Mouse (Mus musculus) urinary bladder, postnatal 25 days (tissue): ENCODE data around the gene Spag9.

Experiments used
- DNase-seq: peaks from one replicate; pipeline ENCODE4 v3.0.0; 2022; ENCODE audit warnings: low spot score

Gene Spag9

GRCm38 (mm10) chr11:94054176-94054575, 58.3 kb downstream of the Spag9 start:
- DNase-seq, result no peak

GRCm38 (mm10) chr11:94054901-94055300, 59.0 kb downstream of the Spag9 start:
- DNase-seq, result no peak

DNA sequence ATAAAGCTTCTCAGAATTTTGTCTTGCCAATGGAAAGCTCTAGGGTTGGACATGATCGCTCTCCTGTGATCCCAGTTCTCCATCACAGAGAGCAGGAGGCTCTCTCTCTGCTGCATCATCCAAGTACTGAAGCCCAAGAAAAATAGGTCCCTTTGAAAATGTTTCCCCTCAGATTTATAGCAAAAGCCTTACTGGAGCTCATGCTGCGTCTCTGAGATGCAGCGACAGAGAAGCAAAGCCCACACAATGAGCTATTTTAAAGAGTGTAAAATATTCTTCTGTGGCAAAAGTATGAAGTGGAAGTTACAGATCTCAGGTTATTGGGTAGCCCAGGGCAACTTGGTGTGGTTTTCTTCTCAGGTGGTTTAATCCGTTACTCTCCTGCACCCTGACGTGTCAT, 68.0 kb downstream of the Spag9 start:
- DNase-seq, result no peak

- no peak for DNase-seq
Measured at GRCm38 (mm10) chr11:94070455-94070854, 74.6 kb downstream of the Spag9 start.

DNA sequence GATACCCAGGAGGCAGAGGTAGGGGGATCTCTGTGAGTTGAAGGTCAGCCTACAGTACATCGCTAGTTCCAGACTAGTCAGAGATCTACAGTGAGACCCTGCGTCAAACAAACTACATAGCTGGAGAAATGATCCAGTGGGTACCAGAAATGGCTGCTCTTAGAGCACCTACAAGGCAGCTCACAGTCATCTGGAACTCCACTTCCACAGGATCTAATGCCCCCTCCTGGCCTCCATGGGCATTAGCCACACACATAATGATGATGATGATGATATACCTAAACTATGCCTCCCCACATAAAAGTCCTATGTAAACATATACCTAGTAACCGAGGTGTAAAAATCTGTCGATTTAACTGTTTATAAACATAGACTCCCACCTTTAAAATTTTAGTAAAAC, 77.4 kb downstream of the Spag9 start:
- no peak for DNase-seq

DNA sequence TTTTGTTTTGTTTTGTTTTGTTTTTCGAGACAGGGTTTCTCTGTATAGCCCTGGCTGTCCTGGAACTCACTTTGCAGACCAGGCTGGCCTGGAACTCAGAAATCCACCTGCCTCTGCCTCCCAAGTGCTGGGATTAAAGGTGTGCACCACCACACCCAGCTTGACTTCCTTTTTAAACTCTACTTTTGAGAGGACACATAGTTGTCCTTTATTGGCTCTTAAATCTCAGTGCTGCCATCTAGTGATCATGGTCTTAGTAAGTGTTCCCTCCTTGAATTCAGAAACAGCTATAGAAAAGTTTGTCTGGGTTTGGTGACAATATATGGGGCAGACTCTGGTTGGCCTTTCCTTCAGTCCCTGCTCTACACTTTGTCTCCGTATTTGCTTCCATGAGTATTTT, 91.1 kb downstream of the Spag9 start:
- peak; percentile 9 for DNase-seq

GRCm38 (mm10) chr11:94090496-94090895, 94.6 kb downstream of the Spag9 start:
- no peak for DNase-seq

DNA sequence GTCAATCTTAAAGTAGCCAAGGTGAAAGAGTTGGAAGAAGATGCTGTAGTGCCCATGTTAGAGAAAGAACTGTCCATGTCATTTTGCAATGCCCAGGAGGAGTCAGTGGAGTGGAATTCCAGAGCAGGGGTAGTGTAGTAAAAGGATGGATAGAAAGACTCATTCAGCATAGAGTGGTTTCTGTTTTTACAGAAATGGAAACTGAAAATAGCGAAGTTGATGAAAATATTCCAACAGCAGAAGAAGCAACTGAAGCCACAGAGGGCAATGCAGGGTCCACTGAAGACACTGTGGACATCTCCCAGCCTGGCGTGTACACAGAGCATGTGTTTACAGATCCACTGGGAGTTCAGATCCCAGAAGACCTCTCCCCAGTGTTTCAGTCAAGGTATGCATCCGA, 101.6 kb downstream of the Spag9 start:
- no peak for DNase-seq

DNA sequence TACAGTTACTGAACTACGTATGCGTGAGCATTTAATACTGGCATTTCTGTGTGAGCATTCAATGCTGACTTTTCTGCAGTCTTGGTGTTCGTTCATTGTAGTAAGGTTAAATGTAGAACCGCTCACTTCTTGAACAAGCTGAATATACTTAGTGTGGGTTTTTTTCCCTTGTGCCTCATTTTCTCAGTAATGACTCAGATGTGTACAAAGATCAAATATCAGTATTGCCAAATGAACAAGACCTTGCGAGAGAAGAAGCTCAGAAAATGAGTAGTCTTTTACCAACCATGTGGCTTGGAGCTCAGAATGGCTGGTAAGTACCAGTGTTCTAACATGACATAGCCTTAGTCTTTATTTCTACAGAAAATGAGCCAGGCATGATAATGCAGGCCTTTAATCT, 102.9 kb downstream of the Spag9 start:
- DNase-seq, result no peak

DNA sequence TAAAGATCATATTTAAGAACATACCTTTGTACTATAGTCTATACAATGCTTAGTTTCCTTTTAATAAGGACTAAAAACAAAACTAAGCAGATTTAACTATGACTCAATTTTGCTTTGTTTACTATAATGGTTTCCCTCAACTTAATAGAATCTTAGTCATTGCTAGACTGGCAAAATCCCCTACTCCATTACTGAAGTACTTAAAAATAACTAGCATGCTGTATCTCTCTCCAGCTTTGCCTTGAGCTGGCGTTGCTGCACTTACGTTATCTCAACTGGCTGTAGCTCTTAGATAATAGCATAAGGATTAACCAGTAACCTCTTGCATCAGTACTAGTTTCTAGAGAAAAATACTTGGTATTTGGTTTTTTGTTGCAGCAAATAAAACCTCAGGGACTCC, 117.9 kb downstream of the Spag9 start:
- no peak for DNase-seq

- DNase-seq, result no peak
Measured at GRCm38 (mm10) chr11:94115408-94115807, 119.5 kb downstream of the Spag9 start.

DNA sequence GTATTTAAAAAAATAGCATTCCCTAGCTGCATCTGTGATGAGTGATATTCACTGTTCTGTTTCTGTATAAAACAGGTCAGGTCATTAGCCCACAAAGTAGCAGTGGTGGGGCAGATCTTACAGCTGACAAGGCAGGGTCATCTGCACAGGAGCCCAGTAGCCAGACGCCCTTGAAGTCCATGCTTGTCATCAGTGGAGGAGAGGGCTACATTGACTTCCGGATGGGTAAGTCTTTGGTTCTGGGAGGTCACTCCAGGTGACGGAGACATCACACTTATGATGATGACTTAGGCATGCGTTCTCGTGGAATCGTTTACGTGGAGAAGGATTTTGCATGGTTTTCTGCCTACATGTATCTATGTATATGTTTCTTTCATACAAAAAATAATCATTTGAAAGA, 120.8 kb downstream of the Spag9 start:
- DNase-seq, result no peak

GRCm38 (mm10) chr11:94117836-94118235, 121.9 kb downstream of the Spag9 start:
- no peak for DNase-seq

DNA sequence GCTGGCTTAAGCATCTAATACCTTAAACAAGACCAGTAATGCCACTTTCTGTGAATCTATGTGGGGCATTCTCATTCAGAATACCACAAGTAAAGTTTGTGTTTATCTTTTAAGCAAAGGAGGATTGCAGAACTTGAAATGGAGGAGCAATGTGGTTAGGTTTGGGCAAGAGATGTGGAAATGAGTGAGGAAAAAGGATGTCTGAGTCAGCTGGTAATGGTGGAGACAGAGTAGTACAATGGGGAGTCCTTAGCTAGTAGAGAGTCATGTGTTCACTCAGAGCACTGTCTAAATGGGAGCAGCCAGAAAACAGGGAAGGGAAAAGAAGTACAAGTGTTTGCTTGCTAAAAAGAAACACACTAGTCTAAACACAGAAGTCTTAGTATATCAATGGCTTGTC, 122.7 kb downstream of the Spag9 start:
- DNase-seq, result no peak

GRCm38 (mm10) chr11:94120690-94121089, 124.8 kb downstream of the Spag9 start:
- DNase-seq, result no peak

DNA sequence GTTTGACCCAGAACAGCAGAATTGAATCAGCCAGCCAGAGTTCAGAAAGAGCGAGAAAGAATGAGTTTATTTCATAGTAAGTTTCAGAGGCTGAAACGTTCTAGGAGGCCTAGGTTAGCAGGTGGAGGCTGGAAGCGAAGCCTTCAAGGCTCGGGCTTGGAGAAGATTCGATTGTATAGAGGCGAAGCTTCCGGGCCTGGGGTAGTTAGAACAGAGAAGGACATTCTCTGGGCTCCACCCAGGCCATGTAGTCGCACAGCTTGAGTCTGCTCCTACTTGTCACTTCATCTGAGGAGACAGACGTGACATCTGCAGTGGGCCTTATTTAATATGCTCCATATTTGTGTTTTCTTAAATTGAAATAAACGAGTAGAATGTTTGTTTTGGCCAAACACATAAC, 125.6 kb downstream of the Spag9 start:
- no peak for DNase-seq

- DNase-seq, result no peak
Measured at GRCm38 (mm10) chr11:94122341-94123030, 126.6 kb downstream of the Spag9 start.

GRCm38 (mm10) chr11:94126701-94127100, 130.8 kb downstream of the Spag9 start:
- DNase-seq, result no peak

DNA sequence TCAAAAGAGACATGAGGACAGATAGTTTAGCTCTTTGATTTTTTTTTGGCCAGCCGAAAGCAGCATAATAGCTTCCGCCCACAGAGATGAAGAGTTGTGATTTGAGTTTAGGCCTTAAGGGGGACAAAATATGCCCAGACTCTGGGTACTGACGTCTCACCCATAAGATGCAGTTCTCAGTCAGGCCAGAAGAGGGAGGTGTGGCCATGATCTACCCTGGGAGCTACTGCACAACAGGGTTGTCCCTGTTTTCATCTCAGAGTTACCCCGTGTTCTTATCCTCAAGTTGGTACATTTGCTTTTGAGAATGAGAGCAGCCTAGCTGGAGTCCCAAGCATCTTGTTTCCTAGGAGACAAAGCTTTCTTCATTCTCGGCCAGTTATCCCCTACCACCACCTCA, 132.1 kb downstream of the Spag9 start:
- DNase-seq, result peak; percentile 67

DNA sequence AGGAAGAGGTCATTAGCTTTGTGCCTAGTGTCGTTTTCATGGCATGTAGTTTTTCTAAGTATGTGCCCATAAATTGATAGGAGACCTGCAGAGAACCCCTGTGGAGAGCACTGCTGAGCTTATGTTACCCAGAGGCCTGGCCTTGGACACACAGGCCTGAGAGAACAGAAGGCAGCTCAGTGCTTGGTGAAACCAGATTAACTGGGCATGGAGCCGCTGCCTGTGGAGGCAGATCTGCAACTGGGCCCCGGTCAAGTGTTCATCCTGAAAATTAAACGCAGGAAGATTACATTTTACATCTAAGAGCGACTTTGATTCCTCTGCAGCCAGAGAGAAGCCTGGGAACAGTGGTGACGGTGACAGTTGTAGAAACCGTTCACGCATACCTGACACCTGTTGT, 132.6 kb downstream of the Spag9 start:
- DNase-seq, result peak; percentile 2

GRCm38 (mm10) chr11:94129261-94130059, 133.6 kb downstream of the Spag9 start:
- peak; percentile 49 for DNase-seq

GRCm38 (mm10) chr11:94130118-94131095, 134.5 kb downstream of the Spag9 start:
- DNase-seq, result no peak
